Mouse (Mus musculus): ENCODE data around the gene Spen. TPM values are rescaled to one million over a fixed set of nuclear protein-coding genes. Genes with fewer than 3 reads are reported as not detected.

The Spen gene
- polyA plus RNA-seq, 1 experiment from 2014 or later, result 6.2 TPM

DNA sequence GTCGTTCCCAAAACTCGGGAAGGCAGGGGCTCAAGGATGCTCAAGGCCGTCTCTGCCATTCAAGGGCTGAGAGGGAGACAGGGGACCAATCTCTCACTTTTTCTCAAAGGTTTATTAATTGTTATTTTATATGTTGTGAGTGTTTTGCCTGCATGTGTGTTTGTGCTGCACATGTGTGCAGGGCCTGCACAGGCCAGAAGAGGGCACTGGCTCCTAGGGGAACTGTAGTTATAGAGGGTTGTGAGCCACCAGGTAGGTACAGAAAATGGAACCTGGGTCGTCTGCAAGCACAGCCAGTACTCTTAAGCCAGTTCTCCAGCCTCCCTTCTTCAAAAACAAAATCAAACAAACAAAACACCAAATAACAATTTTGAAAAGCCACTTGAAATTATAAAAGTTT, 49.7 kb downstream of the Spen start:
- no peaks in the 10 kb centered on the region for H3K27me3 ChIP-seq (ENCODE audit: insufficient read depth, low read length)
- H3K9ac ChIP-seq (ENCODE audit: low read depth, low read length), result no peak overlapping the region
- H3K9me3 ChIP-seq (replicated peaks; ENCODE audit: low read length), result no peaks in the 10 kb centered on the region
- no peak overlapping the region for H3K27ac ChIP-seq
- no peaks in the 10 kb centered on the region for H3K4me1 ChIP-seq (replicated peaks; ENCODE audit: insufficient read depth, low read length)
- no peak overlapping the region for H3K4me2 ChIP-seq (ENCODE audit: low read length)
- DNase-seq (ENCODE audit: low spot score), result peak; percentile 23
- 92% methylated on average over 4 of the region's 4 CpGs for WGBS
- H3K36me3 ChIP-seq (ENCODE audit: insufficient read depth, low read length), result peaks cover 74% of the 10 kb centered on the region
- no peak for ATAC-seq (replicated peaks; ENCODE audit: low FRiP score, low read depth)
- TF ChIP-seq CTCF (IDR thresholded peaks at IDR 0.05; ENCODE audit: low read depth), result peak; percentile 67
- no peak overlapping the region for H3K4me3 ChIP-seq (replicated peaks; ENCODE audit: low read depth, low read length)

DNA sequence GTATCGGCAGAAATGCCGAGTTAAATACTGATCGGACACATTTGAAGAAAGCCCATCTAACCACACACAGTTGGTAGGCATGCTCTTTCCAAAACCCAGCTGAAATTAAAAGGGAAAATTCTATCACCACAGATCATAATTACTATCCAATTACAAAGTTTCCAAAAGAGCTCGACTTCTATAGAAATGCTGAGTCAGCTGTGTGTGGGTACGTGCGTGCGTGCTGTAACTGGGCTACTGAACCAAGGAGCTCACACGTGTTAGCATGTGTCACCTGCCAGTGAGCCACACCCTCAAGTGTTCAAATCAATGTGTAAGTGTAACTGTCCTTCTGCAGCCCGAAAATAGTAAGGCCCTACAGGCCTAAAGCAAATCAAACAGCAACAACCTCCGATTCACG, 50.8 kb downstream of the Spen start:
- peaks cover 81% of the 10 kb centered on the region for H3K36me3 ChIP-seq (ENCODE audit: insufficient read depth, low read length)
- H3K4me2 ChIP-seq (ENCODE audit: low read length), result no peak overlapping the region
- H3K27ac ChIP-seq, result no peak overlapping the region
- H3K4me1 ChIP-seq (replicated peaks; ENCODE audit: insufficient read depth, low read length), result no peaks in the 10 kb centered on the region
- H3K9me3 ChIP-seq (replicated peaks; ENCODE audit: low read length), result no peaks in the 10 kb centered on the region
- WGBS, result 96% methylated on average over 11 of the region's 11 CpGs
- ATAC-seq (replicated peaks; ENCODE audit: low FRiP score, low read depth) (no peak), DNase-seq (ENCODE audit: low spot score) (no peak)
- TF ChIP-seq CTCF (IDR thresholded peaks at IDR 0.05; ENCODE audit: low read depth), result no peak
- no peak overlapping the region for H3K9ac ChIP-seq (ENCODE audit: low read depth, low read length)
- no peak overlapping the region for H3K4me3 ChIP-seq (replicated peaks; ENCODE audit: low read depth, low read length)
- H3K27me3 ChIP-seq (ENCODE audit: insufficient read depth, low read length), result no peaks in the 10 kb centered on the region

DNA sequence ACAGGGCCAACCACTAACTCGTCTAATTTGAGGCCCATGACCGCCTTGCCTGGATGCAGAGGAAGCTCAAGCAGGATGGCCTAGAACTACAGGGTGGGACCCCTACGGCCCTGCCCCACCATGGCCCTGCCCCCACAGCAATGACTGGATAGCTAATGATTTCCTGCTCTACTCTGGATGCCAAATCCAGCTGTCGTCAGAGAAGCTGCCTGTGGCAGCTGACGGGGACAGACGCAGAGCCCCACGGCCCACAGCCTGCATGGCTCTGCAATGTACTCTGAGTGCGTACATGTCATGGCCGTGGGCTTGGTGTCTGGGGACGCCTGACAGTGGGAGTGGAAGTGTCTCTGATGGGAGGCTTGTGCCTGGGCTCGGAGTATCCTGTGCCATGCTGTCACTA, 54.3 kb downstream of the Spen start:
- TF ChIP-seq CTCF (IDR thresholded peaks at IDR 0.05; ENCODE audit: low read depth), result no peak
- DNase-seq (ENCODE audit: low spot score) (no peak), ATAC-seq (replicated peaks; ENCODE audit: low FRiP score, low read depth) (no peak)
- Histone ChIP-seq H3K4me1 (replicated peaks; ENCODE audit: insufficient read depth, low read length) (no peaks in the 10 kb centered on the region), H3K27me3 (ENCODE audit: insufficient read depth, low read length) (no peaks in the 10 kb centered on the region), H3K4me2 (ENCODE audit: low read length) (no peak overlapping the region), H3K27ac (no peak overlapping the region), H3K36me3 (ENCODE audit: insufficient read depth, low read length) (peaks cover 72% of the 10 kb centered on the region), H3K9me3 (replicated peaks; ENCODE audit: low read length) (no peaks in the 10 kb centered on the region), H3K4me3 (replicated peaks; ENCODE audit: low read depth, low read length) (no peak overlapping the region), H3K9ac (ENCODE audit: low read depth, low read length) (no peak overlapping the region)
- 69% methylated on average over 11 of the region's 11 CpGs for WGBS

DNA sequence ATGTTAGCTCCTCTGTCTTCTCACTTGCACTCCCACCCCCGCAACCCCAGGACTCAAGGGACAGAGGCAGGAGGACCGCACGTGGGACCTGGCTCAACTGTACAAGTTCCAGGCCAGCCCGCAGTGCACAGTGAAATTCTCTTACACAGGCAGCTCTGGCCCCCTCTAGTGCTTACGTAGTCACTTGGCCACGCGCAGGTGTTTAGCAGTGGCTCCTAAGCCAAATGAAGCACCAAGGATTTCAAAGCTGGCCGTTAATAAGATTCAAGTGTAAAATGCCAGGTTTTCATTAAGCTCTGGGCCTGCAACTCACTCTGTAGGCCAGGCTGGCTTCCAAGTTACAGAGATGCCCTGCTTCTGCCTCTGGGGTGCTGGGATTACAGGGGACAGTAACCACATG, 59.0 kb downstream of the Spen start:
- Histone ChIP-seq H3K9me3 (replicated peaks; ENCODE audit: low read length) (no peaks in the 10 kb centered on the region), H3K36me3 (ENCODE audit: insufficient read depth, low read length) (peaks cover 82% of the 10 kb centered on the region), H3K27ac (no peak overlapping the region), H3K27me3 (ENCODE audit: insufficient read depth, low read length) (no peaks in the 10 kb centered on the region), H3K4me2 (ENCODE audit: low read length) (no peak overlapping the region), H3K4me1 (replicated peaks; ENCODE audit: insufficient read depth, low read length) (no peaks in the 10 kb centered on the region), H3K4me3 (replicated peaks; ENCODE audit: low read depth, low read length) (no peak overlapping the region), H3K9ac (ENCODE audit: low read depth, low read length) (no peak overlapping the region)
- 0 out of 2 replicates have a peak, but pooled peaks have one; percentile 6 for TF ChIP-seq CTCF (IDR thresholded peaks at IDR 0.05; ENCODE audit: low read depth)
- 96% methylated on average over 8 of the region's 8 CpGs for WGBS
- ATAC-seq (replicated peaks; ENCODE audit: low FRiP score, low read depth) (no peak), DNase-seq (ENCODE audit: low spot score) (no peak)

DNA sequence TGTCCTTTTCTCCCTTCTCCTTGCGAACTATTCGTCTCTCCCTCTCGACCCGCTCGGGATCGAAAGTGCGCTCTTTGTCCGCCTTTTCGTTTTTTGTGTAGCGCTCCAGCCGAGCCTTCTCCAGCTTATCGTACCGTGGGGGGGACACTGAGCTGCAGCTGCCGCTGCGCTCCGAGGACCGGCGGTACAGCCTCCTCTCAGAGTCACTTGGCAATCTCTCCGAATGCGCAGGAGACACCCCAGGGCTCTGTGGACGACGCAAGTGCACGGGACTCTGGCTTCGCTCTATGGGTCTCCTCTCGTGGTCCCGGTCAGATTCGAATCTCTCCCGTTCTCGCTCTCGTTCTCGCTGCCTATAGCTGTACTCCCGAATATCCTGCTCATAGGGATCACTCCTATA, 59.6 kb downstream of the Spen start:
- no peak overlapping the region for H3K4me2 ChIP-seq (ENCODE audit: low read length)
- no peaks in the 10 kb centered on the region for H3K4me1 ChIP-seq (replicated peaks; ENCODE audit: insufficient read depth, low read length)
- no peaks in the 10 kb centered on the region for H3K27me3 ChIP-seq (ENCODE audit: insufficient read depth, low read length)
- H3K9me3 ChIP-seq (replicated peaks; ENCODE audit: low read length), result no peaks in the 10 kb centered on the region
- TF ChIP-seq CTCF (IDR thresholded peaks at IDR 0.05; ENCODE audit: low read depth), result no peak
- no peak overlapping the region for H3K9ac ChIP-seq (ENCODE audit: low read depth, low read length)
- H3K4me3 ChIP-seq (replicated peaks; ENCODE audit: low read depth, low read length), result no peak overlapping the region
- ATAC-seq (replicated peaks; ENCODE audit: low FRiP score, low read depth), result no peak
- WGBS, result 93% methylated on average over 32 of the region's 32 CpGs
- no peak for DNase-seq (ENCODE audit: low spot score)
- H3K36me3 ChIP-seq (ENCODE audit: insufficient read depth, low read length), result peaks cover 82% of the 10 kb centered on the region
- H3K27ac ChIP-seq, result no peak overlapping the region

DNA sequence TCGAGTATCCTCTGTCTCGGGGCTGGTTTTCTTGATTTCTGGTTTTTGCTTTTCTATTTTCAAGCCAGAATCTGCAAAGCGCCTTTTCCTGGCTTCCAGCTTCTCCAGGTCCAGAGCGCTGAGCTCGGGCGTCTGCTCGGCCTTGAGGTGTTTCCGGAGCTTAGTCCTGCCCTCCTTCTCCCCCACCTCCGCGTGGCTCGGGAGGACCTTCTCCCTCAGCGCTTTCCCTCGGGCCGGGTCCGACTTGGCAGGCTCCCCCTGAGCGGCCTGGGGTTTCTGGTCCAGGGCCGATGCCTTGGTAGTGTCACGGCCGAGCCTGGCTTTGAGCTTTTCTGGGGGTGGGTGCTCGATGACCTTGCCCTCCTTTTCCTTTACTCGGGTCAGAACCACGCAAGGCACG, 60.2 kb downstream of the Spen start:
- WGBS, result 90% methylated on average over 23 of the region's 23 CpGs
- Histone ChIP-seq H3K4me2 (ENCODE audit: low read length) (no peak overlapping the region), H3K4me1 (replicated peaks; ENCODE audit: insufficient read depth, low read length) (no peaks in the 10 kb centered on the region), H3K27ac (no peak overlapping the region), H3K9me3 (replicated peaks; ENCODE audit: low read length) (no peaks in the 10 kb centered on the region), H3K36me3 (ENCODE audit: insufficient read depth, low read length) (peaks cover 82% of the 10 kb centered on the region), H3K27me3 (ENCODE audit: insufficient read depth, low read length) (no peaks in the 10 kb centered on the region), H3K9ac (ENCODE audit: low read depth, low read length) (no peak overlapping the region), H3K4me3 (replicated peaks; ENCODE audit: low read depth, low read length) (no peak overlapping the region)
- ATAC-seq (replicated peaks; ENCODE audit: low FRiP score, low read depth) (no peak), DNase-seq (ENCODE audit: low spot score) (no peak)
- no peak for TF ChIP-seq CTCF (IDR thresholded peaks at IDR 0.05; ENCODE audit: low read depth)

DNA sequence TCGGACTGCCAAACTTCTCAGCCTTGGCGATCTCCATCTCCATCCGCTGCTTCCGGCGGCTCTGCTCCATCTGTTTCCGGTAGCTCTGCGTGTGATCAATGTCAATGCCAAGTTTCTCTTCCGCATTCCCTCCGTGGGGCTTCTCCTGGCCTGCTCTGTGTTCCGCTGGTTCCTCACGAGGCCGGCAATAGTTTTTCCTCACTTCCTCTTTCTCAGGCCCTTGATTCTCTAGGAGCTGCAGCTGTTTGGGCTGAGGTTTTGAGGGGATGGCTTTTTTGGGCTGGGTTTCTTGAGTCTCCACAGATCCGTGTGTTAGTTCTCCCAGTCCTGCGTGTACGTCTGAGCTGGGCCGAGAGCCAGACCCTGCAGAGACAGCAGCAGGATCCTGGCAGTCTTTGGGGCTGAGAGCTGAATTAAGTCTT, 60.7 kb downstream of the Spen start:
- peaks cover 82% of the 10 kb centered on the region for H3K36me3 ChIP-seq (ENCODE audit: insufficient read depth, low read length)
- DNase-seq (ENCODE audit: low spot score) (no peak), ATAC-seq (replicated peaks; ENCODE audit: low FRiP score, low read depth) (no peak)
- no peaks in the 10 kb centered on the region for H3K4me1 ChIP-seq (replicated peaks; ENCODE audit: insufficient read depth, low read length)
- no peaks in the 10 kb centered on the region for H3K9me3 ChIP-seq (replicated peaks; ENCODE audit: low read length)
- no peak overlapping the region for H3K4me2 ChIP-seq (ENCODE audit: low read length)
- no peak overlapping the region for H3K9ac ChIP-seq (ENCODE audit: low read depth, low read length)
- no peaks in the 10 kb centered on the region for H3K27me3 ChIP-seq (ENCODE audit: insufficient read depth, low read length)
- WGBS, result 89% methylated on average over 16 of the region's 16 CpGs
- no peak overlapping the region for H3K27ac ChIP-seq
- no peak for TF ChIP-seq CTCF (IDR thresholded peaks at IDR 0.05; ENCODE audit: low read depth)
- H3K4me3 ChIP-seq (replicated peaks; ENCODE audit: low read depth, low read length), result no peak overlapping the region
